Mouse (Mus musculus) kidney, postnatal 36 days (tissue): Measurements from ENCODE around the gene Map3k20.

Experiments
- DNase-seq, 2 experiments: peaks; one replicate each; pipeline ENCODE4 v3.0.0; 2021 to 2022; ENCODE audit warnings: mixed read lengths in 2 of 2

Map3k20 gene

GRCm38 (mm10) chr2:72285256-72285887, at the start of gene Map3k20:
Gene Map3k20, plus strand, starts transcription at chr2:72285637.
- DNase-seq: peak; percentile 68 to 88

GRCm38 (mm10) chr2:72238421-72238820, 47.0 kb upstream of the Map3k20 start:
- DNase-seq: no peak

- DNase-seq: no peak
Measured at GRCm38 (mm10) chr2:72238925-72239324, 46.5 kb upstream of the Map3k20 start.

GRCm38 (mm10) chr2:72239456-72239855, 46.0 kb upstream of the Map3k20 start:
- no peak for DNase-seq

- no peak for DNase-seq
Measured at GRCm38 (mm10) chr2:72239993-72240392, 45.4 kb upstream of the Map3k20 start.

- DNase-seq: no peak
Measured at GRCm38 (mm10) chr2:72240691-72241090, 44.7 kb upstream of the Map3k20 start.

- peak in 1 of 2 experiments; percentile 21 for DNase-seq
Measured at GRCm38 (mm10) chr2:72241714-72242472, 43.5 kb upstream of the Map3k20 start.

- no peak for DNase-seq
Measured at GRCm38 (mm10) chr2:72242910-72243675, 42.3 kb upstream of the Map3k20 start.

GRCm38 (mm10) chr2:72245631-72246030, 39.8 kb upstream of the Map3k20 start:
- DNase-seq: no peak

- no peak for DNase-seq
Measured at GRCm38 (mm10) chr2:72246376-72246775, 39.1 kb upstream of the Map3k20 start.

GRCm38 (mm10) chr2:72247819-72248218, 37.6 kb upstream of the Map3k20 start:
- peak; percentile 22 to 35 for DNase-seq

GRCm38 (mm10) chr2:72252510-72253505, 32.6 kb upstream of the Map3k20 start:
- no peak for DNase-seq

- no peak for DNase-seq
Measured at GRCm38 (mm10) chr2:72253882-72254281, 31.6 kb upstream of the Map3k20 start.

GRCm38 (mm10) chr2:72254813-72255582, 30.4 kb upstream of the Map3k20 start:
- peak; percentile 75 to 82 for DNase-seq

- DNase-seq: no peak
Measured at GRCm38 (mm10) chr2:72260704-72261103, 24.7 kb upstream of the Map3k20 start.

GRCm38 (mm10) chr2:72262814-72263480, 22.5 kb upstream of the Map3k20 start:
- DNase-seq: no peak

GRCm38 (mm10) chr2:72267390-72267789, 18.0 kb upstream of the Map3k20 start:
- no peak for DNase-seq

GRCm38 (mm10) chr2:72269651-72270341, 15.6 kb upstream of the Map3k20 start:
- no peak for DNase-seq

- no peak for DNase-seq
Measured at GRCm38 (mm10) chr2:72278247-72278873, 7.1 kb upstream of the Map3k20 start.

GRCm38 (mm10) chr2:72280524-72280923, 4.9 kb upstream of the Map3k20 start:
- DNase-seq: no peak
